Mouse (Mus musculus) macrophage (primary cell): ENCODE results near the gene Hba-x. TPM values are rescaled to one million over a fixed set of nuclear protein-coding genes. Genes with fewer than 3 reads are reported as not detected.
A peak's percentile ranks its signal among the peaks of the same experiment; 100 is the strongest.

Experiments used
- H3K27ac ChIP-seq: fragments of 350-480 bp; formaldehyde crosslinking; 2 replicates; pipeline ENCODE4 v1.9.0; 2021
- H3K36me3 ChIP-seq: fragments of 350-480 bp; formaldehyde crosslinking; 2 replicates; pipeline ENCODE4 v1.9.0; 2021; ENCODE audit errors: inconsistent target
- H3K4me3 ChIP-seq: fragments of 350-480 bp; formaldehyde crosslinking; 2 replicates; pipeline ENCODE4 v1.9.0; 2021; ENCODE audit errors: inconsistent target
- H3K79me2 ChIP-seq: fragments of 350-480 bp; formaldehyde crosslinking; 2 replicates; pipeline ENCODE4 v1.9.0; 2021; ENCODE audit errors: inconsistent target
- WGBS: methylation state at CpG from one replicate; pipeline ENCODE4 v1.1.7; 2026; ENCODE audit warnings: inconsistent platforms; ENCODE audit not compliant: missing documents; 5-methylcytosine and 5-hydroxymethylcytosine counted together
- polyA plus RNA-seq: library from polyadenylated mRNA; stranded (reverse); fragments of 250-400 nt; gene quantifications from 3 replicates; pipeline ENCODE4 v1.2.4, GENCODE M21; 2018; ENCODE audit warnings: inconsistent platforms

Hba-x gene
- polyA plus RNA-seq, 1 experiment from 2014 or later: not detected

DNA sequence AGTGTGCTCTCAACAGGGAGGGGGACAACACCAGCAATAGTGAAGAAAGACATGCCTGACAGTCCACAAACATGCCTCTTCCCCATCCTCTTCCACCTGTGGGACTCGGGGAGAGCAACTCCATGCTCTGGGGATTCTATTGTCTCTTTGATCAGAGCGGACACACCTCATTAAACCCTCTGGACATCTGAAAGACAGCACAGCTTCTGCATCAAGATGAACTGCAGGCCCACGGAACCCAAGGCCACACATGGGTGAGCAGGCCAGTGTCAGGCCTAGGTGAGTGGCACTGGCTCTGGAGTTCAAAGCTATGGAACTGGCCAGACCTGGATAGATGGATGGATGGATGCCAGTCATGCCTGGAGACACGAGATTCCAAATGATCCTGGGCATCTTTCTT is 33.2 kb downstream of the Hba-x start:
- no peak overlapping the region for H3K4me3 ChIP-seq
- 85% methylated on average over 4 of the region's 4 CpGs for WGBS
- no peak overlapping the region for H3K27ac ChIP-seq
- H3K79me2 ChIP-seq: no peaks in the 10 kb centered on the region
- no peaks in the 10 kb centered on the region for H3K36me3 ChIP-seq

DNA sequence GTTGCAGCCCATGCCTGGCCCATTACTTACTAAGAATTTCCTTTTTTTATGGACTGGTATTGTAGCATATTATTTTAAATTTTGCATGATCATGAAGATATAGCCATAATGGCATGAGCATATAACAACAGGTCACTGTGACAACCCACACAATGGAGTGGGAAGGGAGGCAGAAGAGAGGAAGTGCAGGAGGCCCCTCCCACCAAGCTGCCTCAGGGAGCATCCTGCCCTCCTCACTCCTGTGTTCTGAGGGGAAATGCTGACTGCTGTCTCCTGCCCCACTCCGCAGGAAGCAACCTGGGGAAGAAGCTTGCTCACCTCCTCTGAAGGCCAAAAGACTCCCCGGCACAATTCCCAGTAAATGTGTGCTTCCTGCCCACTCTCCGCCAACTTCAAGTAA is 33.7 kb downstream of the Hba-x start:
- Histone ChIP-seq H3K4me3 (no peak overlapping the region), H3K36me3 (no peaks in the 10 kb centered on the region), H3K27ac (no peak overlapping the region), H3K79me2 (no peaks in the 10 kb centered on the region)
- 75% methylated on average over 3 of the region's 3 CpGs for WGBS

DNA sequence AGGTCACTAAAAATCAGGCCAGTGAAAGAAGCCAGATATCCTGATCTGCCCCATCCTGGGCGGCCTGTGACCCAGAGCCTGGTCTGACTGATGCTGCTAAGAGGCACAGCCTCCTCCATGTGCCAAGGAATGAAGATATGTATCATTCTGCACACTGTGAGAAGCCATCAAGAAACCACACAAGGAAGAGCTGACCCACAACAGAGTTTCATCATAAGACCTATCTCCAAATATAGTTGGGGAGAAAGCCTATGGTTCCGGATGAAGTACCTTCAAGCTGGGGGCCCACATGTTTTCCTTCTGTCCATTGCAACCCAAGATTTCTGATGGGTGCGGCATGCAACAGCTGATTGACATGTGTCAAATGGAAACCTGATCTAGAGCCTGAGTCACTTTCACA is 39.8 kb downstream of the Hba-x start:
- H3K4me3 ChIP-seq: no peak overlapping the region
- 68% methylated on average over 3 of the region's 3 CpGs for WGBS

DNA sequence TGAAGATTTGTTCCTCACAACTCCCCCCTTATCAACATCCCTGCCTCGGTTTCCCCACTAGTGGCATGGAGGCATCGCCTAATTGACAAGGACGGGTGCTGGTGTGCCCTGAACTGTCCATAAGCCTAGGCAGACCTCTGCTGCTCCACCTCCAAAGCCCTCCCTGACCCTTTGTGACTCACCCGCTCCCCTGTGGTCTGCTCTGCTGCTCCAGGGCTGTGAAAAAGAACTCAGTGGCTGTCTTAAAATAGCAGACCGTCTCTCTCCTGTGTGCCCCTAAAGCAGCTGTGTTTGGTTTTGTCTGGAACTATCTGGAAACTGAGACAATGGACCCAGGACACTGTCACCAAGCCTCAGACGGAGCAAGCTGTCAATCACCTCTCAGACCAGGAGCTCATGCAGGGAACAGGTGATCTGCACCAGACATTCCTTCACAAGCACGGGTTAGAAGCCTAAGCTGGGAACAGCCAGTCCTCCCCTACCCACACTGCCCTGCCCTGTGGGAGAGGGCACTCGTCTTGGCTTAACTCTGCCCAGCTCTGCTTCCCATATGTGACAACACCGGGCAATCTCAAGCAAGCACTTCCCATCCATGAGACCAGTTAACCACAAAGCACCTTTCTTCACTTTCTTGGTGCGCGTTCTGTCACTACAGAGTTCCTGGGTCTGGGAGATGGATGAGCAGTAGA is 44.5 kb downstream of the Hba-x start:
- Histone ChIP-seq H3K36me3 (no peaks in the 10 kb centered on the region), H3K27ac (no peak overlapping the region), H3K4me3 (no peak overlapping the region), H3K79me2 (no peaks in the 10 kb centered on the region)
- WGBS: 60% methylated on average over 11 of the region's 11 CpGs

More for the DNA sequence above, 39.8 kb downstream of the Hba-x start:
- Histone ChIP-seq H3K36me3 (no peaks in the 10 kb centered on the region), H3K79me2 (no peaks in the 10 kb centered on the region), H3K27ac (no peak overlapping the region)

DNA sequence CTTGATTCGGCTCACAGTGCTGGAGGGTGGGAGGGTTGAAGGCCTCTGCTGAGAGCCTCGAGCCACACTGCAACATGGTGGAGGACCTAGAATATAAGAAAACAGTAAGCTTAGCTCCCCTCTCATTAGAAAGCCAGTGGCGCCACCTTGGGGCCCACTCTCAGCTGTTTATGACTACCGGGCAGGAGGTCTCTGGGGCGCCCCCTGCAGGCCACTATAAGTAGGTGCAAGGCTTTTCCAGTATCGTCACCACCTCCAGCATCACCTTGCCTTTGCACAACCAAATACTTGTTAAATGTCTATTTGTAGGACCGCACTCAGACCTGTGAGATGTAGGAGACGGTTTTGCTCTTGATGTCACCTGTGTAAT is 45.0 kb downstream of the Hba-x start:
- H3K79me2 ChIP-seq: no peaks in the 10 kb centered on the region
- no peak overlapping the region for H3K27ac ChIP-seq
- no peaks in the 10 kb centered on the region for H3K36me3 ChIP-seq
- no peak overlapping the region for H3K4me3 ChIP-seq
- WGBS: 33% methylated on average over 8 of the region's 8 CpGs

DNA sequence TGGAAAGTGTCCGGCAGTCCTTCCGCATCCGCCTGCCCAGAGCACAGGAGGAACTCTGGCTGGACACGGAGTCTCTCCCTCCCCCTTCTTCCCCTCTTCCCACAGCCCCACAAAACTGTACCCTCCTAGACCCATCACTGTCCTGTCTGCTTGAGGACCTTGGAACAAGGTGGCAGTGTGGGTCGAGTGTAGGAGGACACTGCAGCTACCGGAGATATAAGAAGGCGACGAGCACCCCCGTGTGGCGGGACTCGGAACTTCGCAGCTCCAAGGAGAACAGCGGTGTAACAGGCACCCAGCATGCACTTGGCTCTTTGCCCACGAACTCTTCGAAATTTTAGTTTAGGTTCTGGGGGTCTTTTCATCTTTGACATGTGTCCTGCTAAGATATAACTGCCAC is 48.4 kb downstream of the Hba-x start:
- 8% methylated on average over 15 of the region's 15 CpGs for WGBS
- no peaks in the 10 kb centered on the region for H3K36me3 ChIP-seq
- H3K27ac ChIP-seq: 0 out of 2 replicates have a peak overlapping the region, but pooled peaks have one; percentile 2
- H3K4me3 ChIP-seq: peak overlapping the region; percentile 17; the same call in 1 of the 2 replicates
- no peaks in the 10 kb centered on the region for H3K79me2 ChIP-seq

Other genes with a start within 250 kb of the Hba-x start
- gene Il9r, start 76.1 kb upstream of the Hba-x start, polyA plus RNA-seq: not detected in 3 replicates
- gene Snrnp25, start 71.0 kb upstream of the Hba-x start, polyA plus RNA-seq: 11.3 to 20.8 TPM (median 18.7 TPM) in 3 replicates
- gene Rhbdf1, start 54.1 kb upstream of the Hba-x start, polyA plus RNA-seq: 1.8 to 2.5 TPM (median 2.3 TPM) in 3 replicates
- gene Mpg, start 49.9 kb upstream of the Hba-x start, polyA plus RNA-seq: 4.6 to 9.9 TPM (median 8.8 TPM) in 3 replicates
- gene Nprl3, start 8.7 kb upstream of the Hba-x start, polyA plus RNA-seq: 7.4 to 12.0 TPM (median 10.5 TPM) in 3 replicates
- not detected in 3 replicates for gene Hba-a1, start 7.1 kb downstream of the Hba-x start, polyA plus RNA-seq
- gene Hbq1b, start 10.6 kb downstream of the Hba-x start, polyA plus RNA-seq: not detected in 3 replicates
- gene Hba-a2, start 20.1 kb downstream of the Hba-x start, polyA plus RNA-seq: not detected in 3 replicates
- gene Hbq1a, start 23.7 kb downstream of the Hba-x start, polyA plus RNA-seq: not detected in 3 replicates
- 55.4 to 66.8 TPM (median 59.7 TPM) in 3 replicates for gene Sh3pxd2b, start 71.4 kb downstream of the Hba-x start, polyA plus RNA-seq
- gene Ubtd2, start 179.0 kb downstream of the Hba-x start, polyA plus RNA-seq: 2.8 to 5.0 TPM (median 3.9 TPM) in 3 replicates